Comparison of ENCODE assay signal across 10 mouse cellular contexts in the genomic region with DNA sequence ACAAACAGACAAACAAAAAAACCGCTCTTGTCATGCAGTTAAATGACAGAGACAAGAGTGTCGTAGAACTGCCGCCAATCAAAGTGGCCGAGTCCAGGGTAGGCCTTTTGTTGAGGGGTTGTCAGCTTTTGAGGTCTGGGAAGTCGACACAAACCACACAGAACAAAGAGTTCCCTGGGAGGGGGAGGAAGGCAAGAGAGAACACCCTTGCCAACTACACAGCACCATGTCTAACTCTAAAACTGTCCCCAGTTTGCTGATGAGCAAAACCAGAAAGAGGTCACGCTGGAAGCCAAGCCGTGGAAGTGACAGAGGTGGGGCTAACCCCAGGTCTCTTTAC.
A peak's percentile ranks its signal among the peaks of the same experiment; 100 is the strongest.
DNase-seq lines count a peak whose midpoint lies in the region; ATAC-seq and TF ChIP-seq lines count a peak whose summit lies in the region.
"Had no signal": no experiment of that assay in that cellular context is flagged by ENCODE, and none has a peak within 500 bp of the region (broad histone marks: within the 10 kb centered on the region; RNA-seq: fewer than 3 reads in every experiment).

No protein-coding gene starts in this region.

- no peak overlapping the region for H3K9ac ChIP-seq in CH12.LX (ENCODE audit: insufficient read depth, low read depth)
- H3K9ac ChIP-seq in hindbrain, embryonic 11.5 days (ENCODE audit: low read depth, low read length), result no peak overlapping the region
- H3K9ac ChIP-seq in midbrain, embryonic 11.5 days (ENCODE audit: low read length), result no peak overlapping the region
- H3K9ac ChIP-seq: limb, embryonic 12.5 days had no signal

- POLR2A ChIA-PET in Patski (lab: Charles Lee), result no interaction called here

- H3K27me3 ChIP-seq in CH12.LX (replicated peaks), result no peaks in the 10 kb centered on the region
- no peaks in the 10 kb centered on the region for H3K27me3 ChIP-seq in Patski
- H3K27me3 ChIP-seq in hindbrain, embryonic 11.5 days (ENCODE audit: control insufficient read depth, insufficient read depth, low read length), result no peaks in the 10 kb centered on the region
- H3K27me3 ChIP-seq in midbrain, embryonic 11.5 days (ENCODE audit: control insufficient read depth, insufficient read depth, low read length), result no peaks in the 10 kb centered on the region
- H3K27me3 ChIP-seq: limb, embryonic 12.5 days had no signal

- dilution Hi-C loops in CH12.LX (cut with MboI; ENCODE audit: extremely low pct_ligation_motif_present, extremely low pct_unique_long_range_greater_than_20kb, low sequenced_read_pairs), result no loop called here

- H3K9me3 ChIP-seq in CH12.LX (replicated peaks; ENCODE audit: low read length), result no peaks in the 10 kb centered on the region
- H3K9me3 ChIP-seq in hindbrain, embryonic 11.5 days (ENCODE audit: control insufficient read depth, low read length), result no peaks in the 10 kb centered on the region
- no peaks in the 10 kb centered on the region for H3K9me3 ChIP-seq in midbrain, embryonic 11.5 days (ENCODE audit: control insufficient read depth, low read length)
- H3K9me3 ChIP-seq: limb, embryonic 12.5 days had no signal

- peaks cover 3 to 10% of the 10 kb centered on the region in 2 experiments; a peak in 3 of 4 replicates for H3K4me1 ChIP-seq in CH12.LX (ENCODE audit: control insufficient read depth in 1 of 2, insufficient read depth in 2 of 2)
- no peaks in the 10 kb centered on the region; the same call in 1 of the 2 replicates for H3K4me1 ChIP-seq in hindbrain, embryonic 11.5 days (replicated peaks; ENCODE audit: control insufficient read depth, insufficient read depth, low read length)
- H3K4me1 ChIP-seq in midbrain, embryonic 11.5 days (ENCODE audit: control insufficient read depth, insufficient read depth, low read length), result no peaks in the 10 kb centered on the region

- no peak overlapping the region for H3K4me2 ChIP-seq in CH12.LX (ENCODE audit: insufficient read depth, low read depth, poor library complexity, severe bottlenecking)
- no peak overlapping the region for H3K4me2 ChIP-seq in hindbrain, embryonic 11.5 days (replicated peaks; ENCODE audit: low read depth, low read length)
- H3K4me2 ChIP-seq in midbrain, embryonic 11.5 days, result no peak overlapping the region

- TF ChIP-seq RAD21 in CH12.LX (IDR thresholded peaks at IDR 0.05; ENCODE audit: low read depth, low read length), result no peak

- no peak overlapping the region for H3K27ac ChIP-seq in CH12.LX (ENCODE audit: insufficient read depth, low read depth)
- peak overlapping the region; percentile 2; the same call in 1 of the 2 replicates for H3K27ac ChIP-seq in hindbrain, embryonic 11.5 days (ENCODE audit: low read depth, low read length)
- H3K27ac ChIP-seq in midbrain, embryonic 11.5 days (ENCODE audit: low read depth, low read length), result no peak overlapping the region

- in situ Hi-C loops in CH12.LX (cut with MboI; ENCODE audit: low pct_ligation_motif_present, low pct_unique_long_range_greater_than_20kb, low sequenced_read_pairs) (no loop called here), Patski (cut with MboI; ENCODE audit: low pct_unique_long_range_greater_than_20kb) (no loop called here)

- no peak overlapping the region for H3K4me3 ChIP-seq in CH12.LX (replicated peaks in 1 of 3; ENCODE audit: low read depth in 2 of 3, low read length in 2 of 3, poor library complexity in 1 of 3)
- no peak overlapping the region for H3K4me3 ChIP-seq in hindbrain, embryonic 11.5 days (ENCODE audit: low read depth, low read length)
- H3K4me3 ChIP-seq in midbrain, embryonic 11.5 days (ENCODE audit: low read depth, low read length), result no peak overlapping the region
- H3K4me3 ChIP-seq: limb, embryonic 12.5 days had no signal

- H3K79me2 ChIP-seq in CH12.LX (replicated peaks; ENCODE audit: control insufficient read depth, extremely low read depth, insufficient read depth, poor library complexity, severe bottlenecking), result no peaks in the 10 kb centered on the region

- no peak for ATAC-seq in Patski
- ATAC-seq in hindbrain, embryonic 11.5 days (ENCODE audit: low FRiP score), result peak; percentile 58
- peak; percentile 74 for ATAC-seq in midbrain, embryonic 11.5 days (ENCODE audit: low FRiP score)

- 35% methylated on average over 7 of the region's 7 CpGs for WGBS in hindbrain, embryonic 11.5 days
- 28% methylated on average over 7 of the region's 7 CpGs for WGBS in midbrain, embryonic 11.5 days

- no peak for DNase-seq in CH12.LX (ENCODE audit: extremely low read depth)
- DNase-seq in Patski (ENCODE audit: low read depth, low spot score), result no peak
- DNase-seq in hindbrain, embryonic 11.5 days (ENCODE audit: low spot score), result no peak
- DNase-seq in midbrain, embryonic 11.5 days (ENCODE audit: low spot score, missing footprints), result peak; percentile 94
- DNase-seq in layer of hippocampus, adult 18-20 months (ENCODE audit: low spot score in 2 of 2), result no peak
- DNase-seq in T-cell, adult 2 months (ENCODE audit: low spot score), result no peak
- no peak for DNase-seq in kidney, postnatal 25 days
- DNase-seq in ovary, postnatal 36 days (ENCODE audit: low spot score), result no peak
- DNase-seq: right cerebral cortex, postnatal 4 days had no signal

- TF ChIP-seq CTCF in CH12.LX (conservative IDR thresholded peaks at IDR 0.05 in 1 of 2, IDR thresholded peaks at IDR 0.05 in 1 of 2; ENCODE audit: low read depth in 2 of 2, low read length in 2 of 2) (no peak), Patski (IDR thresholded peaks at IDR 0.05) (peak; percentile 8)

- TF ChIP-seq EP300 in CH12.LX (IDR thresholded peaks at IDR 0.05; ENCODE audit: low read length), result no peak

- no peaks in the 10 kb centered on the region for H3K36me3 ChIP-seq in CH12.LX (replicated peaks in 1 of 2; ENCODE audit: control insufficient read depth in 1 of 2, insufficient read depth in 1 of 2, low read length in 1 of 2)
- H3K36me3 ChIP-seq in hindbrain, embryonic 11.5 days (ENCODE audit: control insufficient read depth, insufficient read depth, low read length), result no peaks in the 10 kb centered on the region
- no peaks in the 10 kb centered on the region for H3K36me3 ChIP-seq in midbrain, embryonic 11.5 days (ENCODE audit: control insufficient read depth, insufficient read depth, low read length)
- H3K36me3 ChIP-seq: limb, embryonic 12.5 days had no signal

- no peak for TF ChIP-seq POLR2A in CH12.LX (IDR thresholded peaks at IDR 0.05; ENCODE audit: low read depth, low read length)

- CTCF ChIA-PET in Patski (lab: Charles Lee), result interaction anchor here (0.8 to 1.5 kb wide), 4 partner anchors 9 to 1128 kb away, joined by 3 to 4 read pairs (median 4); no protein-coding TSS in a partner anchor

TF ChIP-seq in CH12.LX, 34 proteins besides CTCF, POLR2A, EP300 and RAD21:
- peak; percentile 0; the same call in 1 of the 2 replicates for TF ChIP-seq MAZ (IDR thresholded peaks at IDR 0.05; ENCODE audit: low read depth, low read length)
- TF ChIP-seq ETS1 (conservative IDR thresholded peaks at IDR 0.05; ENCODE audit: low read depth, low read length), result no peak
